Mouse (Mus musculus) urinary bladder, postnatal 10 days (tissue): Measurements from ENCODE around the gene H2afy.

ENCODE experiments used
- DNase-seq: peaks from one replicate; pipeline ENCODE4 v3.0.0; 2022; ENCODE audit warnings: low spot score

The H2afy gene

DNA sequence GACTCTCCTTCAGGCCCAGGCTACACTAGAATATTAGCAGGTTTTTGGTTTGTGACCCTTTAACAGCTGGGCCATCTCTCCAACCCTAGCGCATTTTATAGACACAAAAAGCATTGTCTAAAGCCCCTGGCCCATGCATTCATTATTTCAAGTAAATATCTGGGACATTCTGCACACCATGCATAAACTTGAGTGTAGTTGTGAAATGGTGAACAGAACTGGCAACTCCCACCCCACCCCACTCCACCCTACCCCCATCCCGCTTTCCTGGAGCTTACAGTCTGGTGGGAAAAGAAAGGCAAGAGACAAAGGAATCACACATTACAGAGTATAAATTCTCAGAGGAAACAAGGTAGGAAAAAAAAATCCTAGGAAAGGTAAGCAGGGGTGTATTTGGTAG, at the start of gene H2afy:
TSS of gene H2afy (minus strand) at position 162 of the 400 bp plus-strand sequence.
- no peak for DNase-seq

- no peak for DNase-seq
These were observed 47.5 kb upstream of the H2afy start for GRCm38 (mm10) chr13:56183687-56184086.

- no peak for DNase-seq
These were observed 45.3 kb upstream of the H2afy start for GRCm38 (mm10) chr13:56181424-56181823.

GRCm38 (mm10) chr13:56178416-56179035, 42.4 kb upstream of the H2afy start, which contains the start of gene Tifab:
TSS of gene Tifab (minus strand) at chr13:56178885.
- DNase-seq, result no peak

- no peak for DNase-seq
These were observed 40.1 kb upstream of the H2afy start for GRCm38 (mm10) chr13:56176310-56176709.

DNA sequence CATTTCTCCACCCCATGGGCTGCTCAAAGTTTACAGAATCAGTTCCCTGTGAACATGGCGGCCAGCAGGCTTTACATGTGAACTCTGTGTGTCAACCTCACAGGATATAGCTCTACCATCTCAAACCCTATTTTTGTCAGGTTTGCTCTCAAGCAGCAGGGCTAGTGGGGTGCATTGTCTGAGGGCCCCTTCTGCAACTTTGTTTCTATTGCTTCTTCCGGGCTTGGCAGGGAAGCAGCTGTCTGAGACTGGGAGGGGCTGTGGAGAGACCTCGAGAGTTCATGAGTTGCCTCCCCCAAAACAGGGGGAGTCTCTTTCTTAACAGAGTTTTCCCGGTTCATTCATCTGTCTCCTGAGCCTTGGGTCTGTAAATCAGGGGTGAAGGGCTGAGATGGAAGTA, 39.7 kb upstream of the H2afy start:
- no peak for DNase-seq

GRCm38 (mm10) chr13:56172901-56173545, 36.9 kb upstream of the H2afy start:
- DNase-seq, result no peak

DNA sequence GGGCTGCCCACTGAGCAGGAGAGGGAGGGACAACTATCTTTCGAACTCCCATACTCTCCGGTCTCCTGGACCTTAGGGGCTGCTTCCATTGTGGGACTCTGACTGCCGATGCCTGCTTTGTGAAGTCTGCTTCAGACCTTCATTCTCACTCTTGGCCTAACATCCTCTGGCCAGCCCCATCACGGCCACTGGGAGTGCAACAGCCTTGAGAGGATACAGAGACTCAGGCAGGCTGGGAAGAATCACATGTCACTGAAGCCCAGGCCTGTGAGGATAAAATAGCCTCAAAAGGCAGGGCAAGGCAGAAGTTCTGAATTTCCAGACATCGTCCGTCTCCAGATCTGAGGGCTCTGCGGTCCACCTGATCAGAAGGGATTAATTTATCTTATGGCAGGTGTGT, 35.9 kb upstream of the H2afy start:
- no peak for DNase-seq

DNA sequence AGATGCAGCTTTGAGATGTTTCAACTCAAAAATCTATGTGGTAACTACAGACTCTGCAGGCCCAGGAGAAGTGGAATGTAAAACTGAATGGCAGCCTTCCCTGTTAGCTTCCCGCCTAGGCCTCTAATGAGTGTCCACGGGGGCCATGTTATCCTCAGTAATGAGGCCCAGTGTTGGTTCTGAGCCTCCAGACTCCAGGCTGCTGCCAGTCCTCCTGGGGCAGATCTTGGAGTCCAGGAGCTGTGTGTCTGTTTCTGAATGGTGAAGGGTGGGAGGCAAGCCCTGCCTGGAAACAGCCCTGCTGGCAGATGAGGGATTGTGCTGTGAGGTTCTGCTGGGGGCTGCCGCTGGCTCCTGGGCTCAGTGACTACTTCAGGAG, 32.2 kb upstream of the H2afy start:
- no peak for DNase-seq

- DNase-seq, result no peak
These were observed 31.6 kb upstream of the H2afy start for GRCm38 (mm10) chr13:56167446-56168402.

GRCm38 (mm10) chr13:56165561-56165960, 29.4 kb upstream of the H2afy start:
- no peak for DNase-seq

GRCm38 (mm10) chr13:56164372-56164771, 28.2 kb upstream of the H2afy start:
- DNase-seq, result no peak

- no peak for DNase-seq
These were observed 27.6 kb upstream of the H2afy start for GRCm38 (mm10) chr13:56163751-56164150.

DNA sequence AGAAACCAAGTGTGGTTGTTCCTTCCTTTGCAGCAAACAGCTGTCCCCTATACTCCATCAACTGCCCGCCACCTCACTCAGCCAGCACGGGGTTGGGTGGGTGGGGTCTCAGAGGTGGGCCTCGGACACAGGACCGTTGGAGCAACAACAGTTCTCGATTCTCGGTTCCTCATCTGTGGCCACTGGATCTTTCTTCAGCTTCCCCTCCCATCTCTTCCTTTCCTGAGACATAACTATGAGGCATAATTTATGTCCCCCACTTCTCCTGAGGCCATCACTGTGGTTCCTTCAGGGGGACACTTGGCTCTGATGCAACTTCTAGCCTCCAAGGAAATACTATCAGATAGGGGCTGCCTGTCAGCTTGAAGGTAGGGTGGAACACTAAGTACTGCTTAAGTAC, 26.7 kb upstream of the H2afy start:
- DNase-seq, result no peak

DNA sequence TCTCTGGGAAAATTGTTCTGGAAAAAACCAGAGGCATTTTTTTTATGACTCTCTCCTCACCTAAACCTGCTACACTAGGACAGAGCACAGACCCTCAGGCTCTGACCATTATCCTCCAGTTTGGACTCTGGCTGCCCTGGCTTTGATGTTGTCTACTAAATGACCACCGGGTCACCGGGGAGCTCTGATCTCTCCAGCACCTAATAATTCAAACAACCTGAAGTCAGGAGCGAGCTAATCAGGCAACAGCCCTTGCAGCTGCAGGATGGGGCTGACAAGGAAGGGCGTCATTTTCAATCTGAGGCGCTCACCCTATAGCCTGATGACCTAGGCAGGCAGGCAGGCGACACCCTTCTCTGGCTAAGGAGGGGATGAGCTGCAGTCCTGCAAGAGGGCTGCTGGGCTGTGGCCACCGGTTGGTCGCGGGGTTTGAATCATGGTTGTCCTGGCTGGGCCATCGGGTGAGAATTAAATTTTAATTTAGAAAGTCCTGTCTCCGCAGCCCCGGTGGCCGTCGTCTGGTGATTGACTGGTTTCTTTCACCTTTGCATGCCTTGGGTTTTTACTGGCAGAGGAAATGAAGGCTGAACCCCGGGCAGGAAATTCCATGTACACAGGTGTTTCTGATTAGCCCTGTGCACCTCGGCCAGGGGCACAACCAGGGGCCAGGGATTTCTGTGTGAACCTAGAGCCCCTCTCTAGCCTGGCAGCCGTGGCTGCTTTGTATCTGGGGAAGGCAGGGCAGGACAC, 23.6 kb upstream of the H2afy start:
- no peak for DNase-seq

DNA sequence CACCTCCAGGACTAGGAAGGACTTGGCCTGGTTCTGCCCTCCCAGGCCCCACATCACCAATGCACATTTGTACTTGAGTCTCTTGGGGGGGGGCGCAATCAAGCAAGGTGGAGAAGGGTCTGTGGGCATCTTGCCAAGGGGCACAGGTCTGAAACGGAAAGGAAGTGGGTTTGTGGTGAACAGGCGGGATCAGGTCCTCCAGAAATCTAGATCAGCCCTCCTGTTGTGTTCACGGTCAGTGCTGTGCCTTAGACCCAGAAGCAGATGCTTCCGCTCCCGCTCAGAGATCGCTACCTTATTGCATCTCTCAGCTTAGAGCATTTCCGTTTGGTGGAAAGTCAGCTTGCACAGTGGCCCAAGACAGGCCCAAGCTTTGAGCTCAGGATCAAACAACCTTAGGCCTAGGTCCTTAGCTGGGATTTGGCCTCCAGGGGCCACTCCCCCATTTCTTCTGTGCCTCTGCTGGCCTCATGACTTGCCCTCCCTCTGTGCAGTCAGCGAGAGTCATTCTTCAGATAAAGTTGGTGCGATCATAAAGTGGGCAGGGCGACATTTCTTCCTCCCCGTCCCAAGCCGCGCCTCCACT, 22.9 kb upstream of the H2afy start:
- DNase-seq, result no peak

- DNase-seq, result no peak
These were observed 19.5 kb upstream of the H2afy start for GRCm38 (mm10) chr13:56155671-56156070.

GRCm38 (mm10) chr13:56155048-56155447, 18.9 kb upstream of the H2afy start:
- no peak for DNase-seq

- DNase-seq, result no peak
These were observed 16.8 kb upstream of the H2afy start for GRCm38 (mm10) chr13:56152773-56153460.

DNA sequence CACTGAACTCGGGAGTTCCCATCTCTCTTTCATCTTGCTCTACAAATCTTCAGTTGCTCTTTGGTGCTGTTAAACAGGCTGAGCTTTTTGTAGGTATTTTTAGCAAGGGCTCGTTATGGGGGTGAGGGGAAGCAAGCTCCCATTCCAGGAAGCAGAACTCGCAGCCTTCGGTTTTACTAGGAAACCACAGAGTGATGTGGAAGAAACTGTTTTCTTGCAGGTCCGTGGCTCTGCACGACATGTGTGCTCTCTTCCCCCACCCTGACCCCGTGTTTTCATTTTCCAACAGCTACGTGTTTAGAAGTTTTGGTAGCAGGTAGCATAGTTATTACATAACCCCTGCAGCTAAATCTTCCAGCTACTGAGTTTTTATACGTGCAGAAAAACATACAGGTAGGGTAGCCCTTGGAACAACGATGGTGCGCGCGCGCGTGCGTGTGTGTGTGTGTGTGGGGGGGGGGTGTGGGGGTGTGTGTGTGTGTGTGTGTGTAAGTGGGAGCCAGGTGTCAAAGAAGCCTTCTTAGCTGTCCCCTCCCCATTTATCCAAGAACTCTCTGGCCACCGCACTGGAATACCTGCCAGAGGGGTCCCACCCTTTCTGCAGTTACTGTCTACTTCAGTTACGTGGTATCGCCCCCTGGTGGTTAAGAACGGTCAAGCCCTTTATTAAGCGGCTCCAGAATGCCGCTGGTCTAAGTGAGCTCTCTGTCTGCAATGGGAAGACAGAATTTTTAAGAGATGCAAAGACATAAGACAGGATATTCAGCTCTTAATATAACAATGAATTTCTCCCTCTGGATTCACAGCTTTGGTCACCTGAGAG, 15.5 kb upstream of the H2afy start:
- DNase-seq, result no peak
